Mouse (Mus musculus) E14TG2a.4 (cell line): ENCODE results near the gene Hadhb.

Experiments
- CTCF ChIP-seq: conservative IDR thresholded peaks from 2 replicates; pipeline ENCODE4 v1.5.1; 2014; ENCODE audit warnings: low read length
- NANOG ChIP-seq: IDR thresholded peaks from 2 replicates; pipeline ENCODE4 v1.6.1; 2014; ENCODE audit warnings: borderline replicate concordance, low read length, mixed read lengths
- POU5F1 ChIP-seq: IDR thresholded peaks from 2 replicates; pipeline ENCODE4 v1.6.1; 2014; ENCODE audit warnings: low read length, borderline replicate concordance

GRCm38 (mm10) chr5:30128680-30129079 lies 26.4 kb upstream of the Hadhb start:
- no peak for TF ChIP-seq NANOG
- no peak for TF ChIP-seq CTCF
- TF ChIP-seq POU5F1, result no peak
